Mouse (Mus musculus): ENCODE data around the gene Slc15a3.

The Slc15a3 gene

DNA sequence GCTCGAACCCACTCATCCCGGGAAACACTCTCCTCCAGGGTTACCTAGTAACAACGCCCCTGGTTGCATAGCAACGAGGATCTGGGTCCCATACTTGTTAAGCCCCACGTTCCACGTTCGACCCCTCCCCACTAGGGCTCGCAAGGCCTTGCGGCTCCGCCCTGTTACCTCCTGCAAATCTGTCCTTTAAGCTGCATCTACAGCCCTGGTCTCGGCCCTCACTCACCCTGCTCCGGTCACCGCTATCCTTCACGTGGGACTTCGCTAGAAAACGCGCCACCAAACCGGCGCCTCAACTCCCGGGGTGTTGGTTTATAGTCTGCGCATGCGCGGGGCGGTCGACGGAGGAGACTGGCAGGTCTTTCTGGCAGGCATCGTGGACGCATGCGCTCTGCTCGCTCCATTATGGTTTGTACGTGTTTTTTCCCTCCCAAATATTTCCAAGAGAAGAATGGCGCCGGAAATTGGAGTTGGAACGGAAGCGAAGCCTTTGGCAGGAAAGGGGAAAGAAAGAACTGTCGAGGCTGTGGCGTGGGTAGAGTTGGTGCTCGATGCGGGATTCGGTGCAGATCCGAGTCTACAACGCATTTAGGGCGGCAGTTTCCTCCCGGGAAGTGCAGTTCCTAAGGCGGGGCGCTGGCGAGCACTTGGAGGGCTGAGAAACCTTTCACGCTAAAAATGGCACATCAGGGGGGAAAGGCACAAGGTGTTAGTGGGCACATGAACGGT lies 42.1 kb downstream of the Slc15a3 start, which contains the start of gene Tmem109:
Gene Tmem109 (minus strand): TSS at position 576 of the 729 bp plus-strand sequence.
- ChIA-PET POLR2A (interaction anchor here in 3 of 4 experiments (0.6 to 2.9 kb wide), 9 partner anchors 14 to 277 kb away, joined by 3 to 14 read pairs (median 3); partner anchors contain the start of gene Prpf19 (in 1 of the 3)), CTCF (interaction anchor here in 2 of 4 experiments (0.8 to 1.5 kb wide), 4 partner anchors 20 to 103 kb away, joined by 3 to 5 read pairs (median 4); no protein-coding TSS in a partner anchor)

DNA sequence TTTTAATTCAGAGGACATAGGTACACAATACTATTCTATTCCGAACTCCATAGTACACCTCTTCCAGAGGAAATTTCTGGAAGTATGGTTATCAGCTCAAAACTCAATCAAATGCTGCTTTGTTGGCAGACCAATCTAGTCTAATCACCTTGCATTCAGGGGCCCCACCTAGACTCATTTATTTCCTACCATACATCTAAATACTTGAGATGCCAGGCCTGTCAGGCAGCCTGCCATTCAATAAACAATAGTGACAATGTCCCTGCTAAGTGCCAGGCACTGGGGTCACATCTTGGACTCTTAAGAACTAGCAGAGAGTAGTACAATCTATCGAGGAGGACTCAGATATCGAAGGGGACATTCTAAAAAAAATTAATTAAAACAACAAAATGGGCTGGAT lies 52.7 kb downstream of the Slc15a3 start:
- POLR2A ChIA-PET = interaction anchor here in 1 of 4 experiments (0.6 kb wide), 1 partner anchor 10 kb away, joined by 3 read pairs; no protein-coding TSS in a partner anchor
- CTCF ChIA-PET = interaction anchor here in 1 of 4 experiments (1.0 kb wide), 1 partner anchor 45 kb away, joined by 4 read pairs; the partner anchor contains the start of gene Ptgdr2

DNA sequence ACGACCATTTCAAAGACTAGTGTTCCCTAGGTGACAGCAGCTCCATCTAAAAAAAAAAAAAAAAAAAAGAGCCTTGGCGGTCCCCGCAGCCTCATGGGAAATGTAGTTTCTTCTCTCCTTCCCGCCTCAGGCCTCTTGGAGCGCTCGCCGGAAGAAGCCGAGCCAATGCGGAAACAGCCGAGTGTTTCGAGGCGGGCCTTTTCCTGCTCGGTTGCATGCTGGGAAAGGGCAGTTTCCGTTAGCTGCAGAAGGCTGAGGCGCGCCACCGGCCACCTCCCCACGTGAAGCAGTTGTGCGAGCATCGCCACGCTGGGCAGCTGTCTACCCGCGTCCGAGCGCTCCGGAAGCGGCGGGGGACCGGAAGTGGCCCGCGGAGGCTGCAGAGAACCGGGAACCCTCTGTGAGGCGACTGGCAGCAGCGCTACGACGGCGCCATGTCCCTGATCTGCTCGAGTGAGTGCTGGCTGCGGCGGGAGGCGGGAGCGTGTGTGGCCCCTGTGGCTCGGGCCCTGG lies 55.5 kb downstream of the Slc15a3 start, which contains the start of gene Prpf19:
Gene Prpf19 (plus strand): TSS at position 216 of the 513 bp plus-strand sequence.
- POLR2A ChIA-PET = interaction anchor here (0.5 to 4.2 kb wide), 77 partner anchors 9 to 1593 kb away, joined by 3 to 49 read pairs (median 4); partner anchors contain the start of genes Ccdc86 (in 2 of the 4), Ms4a10 (in 2 of the 4), Ptgdr2 (in 2 of the 4) and Sdhaf2 (in 2 of the 4)

DNA sequence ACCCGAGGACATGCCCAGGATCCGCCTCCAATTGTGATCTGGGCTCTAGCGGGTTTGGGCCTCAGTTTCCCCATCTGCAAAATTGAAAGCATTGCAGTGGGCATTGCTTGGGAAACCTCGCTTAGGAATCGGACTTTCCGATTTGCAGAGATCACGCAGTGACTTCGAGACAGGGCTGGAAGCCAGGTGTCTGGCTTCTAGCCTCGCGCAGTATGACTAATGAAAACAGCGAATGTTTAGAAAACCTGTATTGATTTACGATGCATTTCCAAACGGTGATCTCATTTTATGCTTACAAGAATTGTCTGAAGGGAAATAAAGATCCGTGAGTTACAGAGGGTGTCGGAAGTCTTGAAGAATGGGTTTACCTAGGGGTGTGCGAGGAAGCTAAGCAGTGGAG lies 56.2 kb downstream of the Slc15a3 start:
- CTCF ChIA-PET = interaction anchor here in 3 of 4 experiments (0.7 to 2.1 kb wide), 13 partner anchors 10 to 186 kb away, joined by 3 to 14 read pairs (median 5); partner anchors contain the start of genes Ccdc86 (in 1 of the 3) and Ptgdr2 (in 1 of the 3)
- POLR2A ChIA-PET = interaction anchor here (0.6 to 4.2 kb wide), 52 partner anchors 9 to 618 kb away, joined by 3 to 49 read pairs (median 4); partner anchors contain the start of genes Ccdc86 (in 2 of the 4), Cyb561a3 (in 2 of the 4), Ddb1 (in 2 of the 4) and Sdhaf2 (in 2 of the 4)

More for the DNA sequence above, 55.5 kb downstream of the Slc15a3 start, which contains the start of gene Prpf19:
- CTCF ChIA-PET = interaction anchor here (0.6 to 2.1 kb wide), 23 partner anchors 10 to 1903 kb away, joined by 3 to 14 read pairs (median 4); partner anchors contain the start of genes Ccdc86 (in 1 of the 4), Fads1 (in 1 of the 4) and Pga5 (in 1 of the 4)

DNA sequence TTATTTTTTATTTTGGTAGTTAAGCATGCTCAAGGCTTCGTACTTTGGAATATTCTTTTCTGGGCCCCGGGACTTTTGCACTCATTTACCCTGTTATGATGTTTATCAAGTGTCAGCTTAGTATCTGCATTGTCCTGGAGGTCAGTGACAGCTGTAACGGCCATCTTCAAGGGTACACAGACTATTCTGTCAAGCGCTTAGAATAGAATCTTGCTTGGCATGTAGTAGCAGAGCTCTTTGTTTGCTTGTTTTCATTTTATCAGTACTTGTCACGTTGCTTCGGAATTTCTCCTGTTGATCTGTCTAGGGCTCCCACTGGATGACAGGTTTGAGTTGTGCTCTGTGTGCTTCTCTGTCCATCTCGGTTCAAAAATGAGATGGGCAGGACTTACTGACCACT lies 57.3 kb downstream of the Slc15a3 start:
- CTCF ChIA-PET = interaction anchor here (0.6 to 1.7 kb wide), 7 partner anchors 9 to 83 kb away, joined by 3 to 5 read pairs (median 3); partner anchors contain the start of gene Ptgdr2 (in 1 of the 4)
- POLR2A ChIA-PET = interaction anchor here in 3 of 4 experiments (0.6 to 4.2 kb wide), 18 partner anchors 10 to 352 kb away, joined by 3 to 49 read pairs (median 4); partner anchors contain the start of genes Ccdc86 (in 1 of the 3), Cyb561a3 (in 1 of the 3), Ddb1 (in 1 of the 3) and Tkfc (in 1 of the 3)

DNA sequence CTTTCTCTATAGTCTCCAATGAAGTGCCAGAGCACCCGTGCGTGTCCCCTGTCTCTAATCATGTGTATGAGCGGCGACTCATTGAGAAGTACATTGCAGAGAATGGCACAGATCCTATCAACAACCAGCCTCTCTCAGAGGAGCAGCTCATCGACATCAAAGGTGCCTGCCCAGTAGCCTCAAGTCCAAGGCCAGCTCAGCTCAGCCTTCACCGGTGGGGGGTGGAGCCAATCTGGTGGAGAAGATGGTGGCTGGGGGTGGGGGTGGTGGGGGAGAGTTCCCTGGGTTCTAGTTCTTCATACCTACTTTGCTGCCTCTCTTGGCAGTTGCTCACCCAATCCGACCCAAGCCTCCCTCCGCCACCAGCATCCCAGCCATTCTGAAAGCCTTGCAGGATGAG lies 58.0 kb downstream of the Slc15a3 start:
- ChIA-PET POLR2A (interaction anchor here in 3 of 4 experiments (0.6 to 4.2 kb wide), 9 partner anchors 9 to 82 kb away, joined by 3 to 49 read pairs (median 3); partner anchors contain the start of gene Ccdc86 (in 1 of the 3)), CTCF (interaction anchor here in 2 of 4 experiments (0.6 to 1.7 kb wide), 3 partner anchors 8 to 10 kb away, joined by 3 to 5 read pairs (median 3); no protein-coding TSS in a partner anchor)

DNA sequence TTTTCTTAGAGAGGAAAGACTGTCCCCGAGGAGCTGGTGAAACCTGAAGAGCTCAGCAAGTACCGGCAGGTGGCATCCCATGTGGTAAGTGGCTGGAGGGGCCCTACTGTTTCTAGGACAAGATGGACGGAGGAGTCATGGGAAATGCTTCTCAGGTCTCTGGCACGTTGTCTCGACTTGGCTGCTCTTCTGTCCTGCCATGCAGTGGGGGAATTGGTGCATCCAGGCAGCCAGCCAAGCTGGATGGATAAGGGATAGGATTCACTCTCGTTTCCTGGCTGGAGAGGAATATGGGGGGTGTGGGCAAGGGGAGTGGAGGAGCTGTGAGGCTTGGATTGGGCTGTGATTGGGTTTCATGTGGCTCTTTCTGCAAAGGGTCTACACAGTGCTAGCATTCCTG lies 60.8 kb downstream of the Slc15a3 start:
- CTCF ChIA-PET = interaction anchor here in 2 of 4 experiments (0.7 to 2.1 kb wide), 3 partner anchors 79 to 191 kb away, joined by 3 to 7 read pairs (median 6); no protein-coding TSS in a partner anchor
- POLR2A ChIA-PET = interaction anchor here in 2 of 4 experiments (0.5 to 1.9 kb wide), 7 partner anchors 8 to 41 kb away, joined by 3 to 6 read pairs (median 4); partner anchors contain the start of gene Tmem132a (in 1 of the 2)

DNA sequence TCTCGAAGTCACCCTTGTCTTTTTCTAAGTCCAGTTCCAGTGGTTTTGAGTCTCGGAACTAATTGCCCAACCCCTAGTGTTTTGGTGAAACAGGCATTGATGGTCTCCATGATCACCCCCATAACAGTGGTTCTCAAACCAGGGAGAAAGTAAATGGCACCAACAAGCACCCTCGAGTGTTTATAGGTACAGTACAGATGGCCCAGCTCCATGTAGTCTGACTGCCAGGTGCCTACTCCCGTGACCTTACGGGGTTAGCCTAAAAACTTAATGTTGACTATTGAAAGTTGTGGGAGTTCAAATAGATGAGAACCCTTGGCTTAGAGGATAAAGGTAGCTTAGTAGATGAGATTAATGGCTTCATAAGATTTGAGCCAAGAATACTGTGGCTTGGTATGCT lies 61.5 kb downstream of the Slc15a3 start:
- POLR2A ChIA-PET = interaction anchor here in 1 of 4 experiments (1.1 kb wide), 1 partner anchor 16 kb away, joined by 3 read pairs; no protein-coding TSS in a partner anchor
- CTCF ChIA-PET = interaction anchor here in 1 of 4 experiments (2.1 kb wide), 1 partner anchor 78 kb away, joined by 6 read pairs; no protein-coding TSS in a partner anchor

DNA sequence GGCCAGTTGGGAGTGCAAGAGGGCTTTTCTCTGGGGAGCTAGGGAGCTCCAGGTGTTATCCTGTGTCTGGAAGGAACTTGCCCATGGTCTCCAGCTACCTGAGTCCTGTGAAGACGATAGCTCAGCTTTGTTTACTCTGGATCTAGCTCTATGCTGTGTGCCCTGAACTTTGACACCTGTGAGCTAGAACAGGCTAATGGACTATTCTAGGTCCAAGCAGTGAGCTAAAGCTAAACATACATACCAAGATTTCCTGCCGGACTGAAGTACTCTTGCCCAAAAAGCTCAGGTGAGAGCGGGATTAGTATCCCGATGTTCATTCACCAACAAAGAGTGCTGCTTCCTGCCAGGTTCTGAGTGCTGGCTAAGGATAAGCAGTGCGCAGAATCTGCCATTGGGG lies 65.0 kb downstream of the Slc15a3 start:
- ChIA-PET POLR2A (interaction anchor here in 3 of 4 experiments (0.8 to 6.7 kb wide), 10 partner anchors 9 to 298 kb away, joined by 3 to 49 read pairs (median 4); partner anchors contain the start of genes Prpf19 (in 3 of the 3), Ccdc86 (in 1 of the 3) and Tkfc (in 1 of the 3)), CTCF (interaction anchor here in 1 of 4 experiments (1.4 to 2.4 kb wide), 3 partner anchors 10 to 306 kb away, joined by 4 to 15 read pairs (median 5); no protein-coding TSS in a partner anchor)

DNA sequence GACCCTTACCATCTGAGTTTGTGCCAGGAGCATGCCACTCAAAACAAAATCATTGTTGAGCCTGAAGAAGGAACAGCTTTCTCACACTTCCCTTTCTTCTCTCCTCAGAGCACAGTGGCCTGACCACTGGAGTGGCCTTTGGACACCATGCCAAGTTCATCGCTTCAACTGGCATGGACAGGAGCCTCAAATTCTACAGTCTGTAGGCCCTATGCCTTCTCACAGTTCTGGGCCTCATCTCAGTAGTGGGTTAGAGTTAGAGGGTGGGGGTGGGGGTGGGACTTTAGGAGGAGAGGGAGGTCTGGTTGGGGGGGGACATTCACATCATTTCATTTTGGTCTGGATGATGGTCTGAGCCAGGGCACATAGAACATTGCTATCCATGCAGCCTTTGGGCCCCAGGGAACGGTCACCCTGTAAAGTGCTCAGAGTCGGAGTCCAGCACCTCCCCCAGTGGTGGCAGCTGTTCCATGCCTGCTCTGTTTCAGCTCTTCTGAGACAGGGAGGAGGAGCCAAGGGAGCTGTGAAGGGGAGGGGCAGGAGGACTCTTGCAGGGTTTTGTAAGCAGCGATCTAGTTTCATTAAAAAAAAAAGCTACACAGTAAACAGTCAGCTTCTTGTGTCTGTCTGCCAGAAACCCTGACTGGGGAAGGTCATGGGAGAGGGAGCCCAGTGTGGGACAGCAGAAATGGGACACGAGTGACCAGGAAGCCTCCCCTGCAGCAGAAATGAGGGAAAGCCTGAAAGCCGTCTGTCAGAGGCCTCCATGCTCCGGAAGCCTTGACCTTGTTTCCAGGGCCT lies 65.6 kb downstream of the Slc15a3 start:
- ChIA-PET CTCF (interaction anchor here in 2 of 4 experiments (0.6 to 2.4 kb wide), 8 partner anchors 8 to 307 kb away, joined by 3 to 15 read pairs (median 4); partner anchors contain the start of gene Prpf19 (in 1 of the 2)), POLR2A (interaction anchor here in 3 of 4 experiments (0.8 to 6.7 kb wide), 13 partner anchors 9 to 299 kb away, joined by 3 to 49 read pairs (median 4); partner anchors contain the start of genes Prpf19 (in 3 of the 3), Ptgdr2 (in 1 of the 3), Tkfc (in 1 of the 3) and Zp1 (in 1 of the 3))

DNA sequence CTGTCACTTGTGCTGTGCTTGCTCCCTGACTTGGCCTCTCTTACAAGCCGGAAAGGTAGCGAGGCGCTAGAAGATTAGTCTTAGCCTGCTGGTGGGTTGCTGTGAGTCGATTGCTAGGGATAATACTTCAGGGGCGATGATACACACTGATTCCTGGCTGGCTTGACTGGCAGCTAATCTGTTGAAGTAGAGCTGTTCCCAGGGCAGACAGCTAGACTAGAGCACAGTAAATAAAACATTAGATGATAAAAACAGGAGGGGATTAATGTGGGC lies 66.1 kb downstream of the Slc15a3 start:
- POLR2A ChIA-PET = interaction anchor here in 2 of 4 experiments (0.8 to 6.7 kb wide), 9 partner anchors 8 to 31 kb away, joined by 3 to 49 read pairs (median 4); partner anchors contain the start of genes Prpf19 (in 2 of the 2), Ptgdr2 (in 1 of the 2) and Zp1 (in 1 of the 2)
- CTCF ChIA-PET = interaction anchor here in 3 of 4 experiments (0.6 to 2.4 kb wide), 6 partner anchors 9 to 220 kb away, joined by 3 to 15 read pairs (median 3); partner anchors contain the start of gene Prpf19 (in 2 of the 3)

DNA sequence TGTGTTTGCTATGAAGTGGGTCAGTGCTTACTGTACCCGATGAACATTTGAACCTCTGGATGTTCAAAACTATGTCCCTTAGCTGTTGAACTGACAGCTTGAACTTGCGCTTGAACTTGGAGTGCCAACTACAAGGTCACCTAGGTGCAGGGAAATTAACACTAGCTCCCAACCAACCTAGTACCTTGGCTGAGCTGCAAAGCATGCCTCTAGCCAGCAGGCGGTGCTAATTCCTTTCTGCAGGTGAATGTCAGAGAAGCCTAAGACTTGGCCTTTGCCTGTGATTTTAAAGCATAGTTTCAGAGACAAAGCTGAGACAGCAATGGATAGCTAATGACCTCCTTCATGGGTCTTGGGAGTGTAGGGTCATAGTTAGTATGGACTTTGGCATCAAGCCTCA lies 68.4 kb downstream of the Slc15a3 start:
- ChIA-PET POLR2A (interaction anchor here in 3 of 4 experiments (0.6 to 6.7 kb wide), 18 partner anchors 8 to 285 kb away, joined by 3 to 49 read pairs (median 4); partner anchors contain the start of genes Prpf19 (in 2 of the 3), Ccdc86 (in 1 of the 3), Ms4a10 (in 1 of the 3) and Zp1 (in 1 of the 3)), CTCF (interaction anchor here (0.5 to 3.2 kb wide), 42 partner anchors 8 to 251 kb away, joined by 3 to 21 read pairs (median 5); partner anchors contain the start of genes Ptgdr2 (in 3 of the 4), Prpf19 (in 2 of the 4) and Zp1 (in 1 of the 4))

Measured in embryonic stem cell, embryonic (primary cell).